Mouse (Mus musculus) G1E (cell line): ENCODE results near the gene Dgkz.

Experiments
- CTCF ChIP-seq: IDR thresholded peaks from 2 replicates; pipeline ENCODE4 v1.5.1; 2012; ENCODE audit warnings: low read depth, low read length, inconsistent platforms, mixed read lengths
- POLR2AphosphoS5 ChIP-seq: IDR thresholded peaks from 2 replicates; pipeline ENCODE4 v1.6.1; 2012; ENCODE audit warnings: low read depth, low read length, inconsistent platforms; ENCODE audit not compliant: insufficient replicate concordance

DNA sequence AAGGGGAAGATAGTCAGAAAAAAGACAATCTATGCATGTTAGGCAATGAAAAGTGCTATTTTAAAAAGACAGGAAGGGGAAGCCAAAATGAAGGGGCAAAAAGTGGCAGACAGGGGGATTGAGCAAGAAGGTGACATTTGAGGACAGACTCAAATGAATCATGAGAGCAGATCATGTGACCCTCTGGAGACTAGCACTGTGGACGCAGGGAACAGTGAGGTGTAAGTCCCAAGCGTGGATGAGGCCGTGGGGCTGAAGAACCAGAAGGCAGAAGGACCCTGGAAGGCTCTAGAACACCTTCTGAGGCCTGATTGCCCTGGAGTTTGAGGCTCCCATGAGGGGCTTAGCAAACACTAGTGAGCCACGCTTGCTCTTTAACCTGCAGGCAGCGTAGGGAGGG, 9.3 kb downstream of the Dgkz start:
- TF ChIP-seq CTCF: no peak
- TF ChIP-seq POLR2AphosphoS5: no peak
